Mouse (Mus musculus): Measurements from ENCODE around the gene Ap5z1. TPM values are rescaled to one million over a fixed set of nuclear protein-coding genes. Genes with fewer than 3 reads are reported as not detected.

Ap5z1 gene
- polyA plus RNA-seq (2012; ENCODE audit: insufficient read depth, low replicate concordance), result 26.2 and 36.4 TPM in 2 replicates

- peaks cover 8% of the 10 kb centered on the region for H3K9me3 ChIP-seq
- H3K4me3 ChIP-seq (replicated peaks), result peak within 1 kb of the TSS; percentile 95
- H3K27me3 ChIP-seq (replicated peaks), result no peaks in the 10 kb centered on the region
- H3K4me1 ChIP-seq, result peaks cover 41% of the 10 kb centered on the region
- TF ChIP-seq FLI1 (IDR thresholded peaks at IDR 0.05; ENCODE audit: low read length) (peak; percentile 86; the same call in 1 of the 2 replicates), GATA1 (IDR thresholded peaks at IDR 0.05; ENCODE audit: borderline replicate concordance, low read length) (no peak)
- peaks cover 64% of the 10 kb centered on the region for H3K36me3 ChIP-seq (replicated peaks; ENCODE audit: low read length)
Measured at GRCm38 (mm10) chr5:142463461-142464454, at the start of gene Ap5z1. Ap5z1 (plus strand) TSS chr5:142463944.

GRCm38 (mm10) chr5:142415401-142415800, 48.3 kb upstream of the Ap5z1 start:
- no peaks in the 10 kb centered on the region for H3K9me3 ChIP-seq
- H3K27me3 ChIP-seq (replicated peaks), result no peaks in the 10 kb centered on the region
- H3K36me3 ChIP-seq (replicated peaks; ENCODE audit: low read length), result peaks cover 66% of the 10 kb centered on the region
- TF ChIP-seq GATA1 (IDR thresholded peaks at IDR 0.05; ENCODE audit: borderline replicate concordance, low read length) (no peak), FLI1 (IDR thresholded peaks at IDR 0.05; ENCODE audit: low read length) (no peak)
- H3K4me3 ChIP-seq (replicated peaks), result no peak overlapping the region
- H3K4me1 ChIP-seq, result peaks cover 94% of the 10 kb centered on the region

- H3K9me3 ChIP-seq, result no peaks in the 10 kb centered on the region
- H3K36me3 ChIP-seq (replicated peaks; ENCODE audit: low read length), result peaks cover 66% of the 10 kb centered on the region
- peaks cover 94% of the 10 kb centered on the region for H3K4me1 ChIP-seq
- H3K27me3 ChIP-seq (replicated peaks), result no peaks in the 10 kb centered on the region
- TF ChIP-seq GATA1 (IDR thresholded peaks at IDR 0.05; ENCODE audit: borderline replicate concordance, low read length) (no peak), FLI1 (IDR thresholded peaks at IDR 0.05; ENCODE audit: low read length) (no peak)
- peak overlapping the region; percentile 46 for H3K4me3 ChIP-seq (replicated peaks)
Measured at GRCm38 (mm10) chr5:142416070-142416775, 47.5 kb upstream of the Ap5z1 start.

GRCm38 (mm10) chr5:142417104-142417503, 46.6 kb upstream of the Ap5z1 start:
- Histone ChIP-seq H3K36me3 (replicated peaks; ENCODE audit: low read length) (peaks cover 71% of the 10 kb centered on the region), H3K9me3 (no peaks in the 10 kb centered on the region), H3K4me3 (replicated peaks) (no peak overlapping the region), H3K4me1 (peaks cover 90% of the 10 kb centered on the region), H3K27me3 (replicated peaks) (no peaks in the 10 kb centered on the region)
- TF ChIP-seq FLI1 (IDR thresholded peaks at IDR 0.05; ENCODE audit: low read length), result no peak
- TF ChIP-seq GATA1 (IDR thresholded peaks at IDR 0.05; ENCODE audit: borderline replicate concordance, low read length), result no peak

GRCm38 (mm10) chr5:142417876-142418275, 45.9 kb upstream of the Ap5z1 start:
- Histone ChIP-seq H3K4me3 (replicated peaks) (no peak overlapping the region), H3K4me1 (peaks cover 83% of the 10 kb centered on the region), H3K36me3 (replicated peaks; ENCODE audit: low read length) (peaks cover 72% of the 10 kb centered on the region)

GRCm38 (mm10) chr5:142418419-142418818, 45.3 kb upstream of the Ap5z1 start:
- TF ChIP-seq FLI1 (IDR thresholded peaks at IDR 0.05; ENCODE audit: low read length) (no peak), GATA1 (IDR thresholded peaks at IDR 0.05; ENCODE audit: borderline replicate concordance, low read length) (no peak)
- Histone ChIP-seq H3K36me3 (replicated peaks; ENCODE audit: low read length) (peaks cover 78% of the 10 kb centered on the region), H3K4me1 (peaks cover 82% of the 10 kb centered on the region)

More at GRCm38 (mm10) chr5:142417876-142418275, 45.9 kb upstream of the Ap5z1 start:
- TF ChIP-seq GATA1 (IDR thresholded peaks at IDR 0.05; ENCODE audit: borderline replicate concordance, low read length), result no peak
- no peak for TF ChIP-seq FLI1 (IDR thresholded peaks at IDR 0.05; ENCODE audit: low read length)
- Histone ChIP-seq H3K27me3 (replicated peaks) (no peaks in the 10 kb centered on the region), H3K9me3 (no peaks in the 10 kb centered on the region)

GRCm38 (mm10) chr5:142420317-142420716, 43.4 kb upstream of the Ap5z1 start:
- no peaks in the 10 kb centered on the region for H3K9me3 ChIP-seq
- TF ChIP-seq FLI1 (IDR thresholded peaks at IDR 0.05; ENCODE audit: low read length), result no peak
- peaks cover 79% of the 10 kb centered on the region for H3K36me3 ChIP-seq (replicated peaks; ENCODE audit: low read length)
- H3K4me1 ChIP-seq, result peaks cover 82% of the 10 kb centered on the region
- H3K4me3 ChIP-seq (replicated peaks), result no peak overlapping the region
- no peaks in the 10 kb centered on the region for H3K27me3 ChIP-seq (replicated peaks)

More at GRCm38 (mm10) chr5:142418419-142418818, 45.3 kb upstream of the Ap5z1 start:
- no peak overlapping the region for H3K4me3 ChIP-seq (replicated peaks)
- no peaks in the 10 kb centered on the region for H3K9me3 ChIP-seq
- H3K27me3 ChIP-seq (replicated peaks), result no peaks in the 10 kb centered on the region

GRCm38 (mm10) chr5:142420920-142421319, 42.8 kb upstream of the Ap5z1 start:
- Histone ChIP-seq H3K4me1 (peaks cover 82% of the 10 kb centered on the region), H3K27me3 (replicated peaks) (no peaks in the 10 kb centered on the region), H3K9me3 (no peaks in the 10 kb centered on the region), H3K36me3 (replicated peaks; ENCODE audit: low read length) (peaks cover 84% of the 10 kb centered on the region), H3K4me3 (replicated peaks) (no peak overlapping the region)
- no peak for TF ChIP-seq FLI1 (IDR thresholded peaks at IDR 0.05; ENCODE audit: low read length)
- TF ChIP-seq GATA1 (IDR thresholded peaks at IDR 0.05; ENCODE audit: borderline replicate concordance, low read length), result no peak

GRCm38 (mm10) chr5:142421886-142422285, 41.9 kb upstream of the Ap5z1 start:
- Histone ChIP-seq H3K9me3 (no peaks in the 10 kb centered on the region), H3K4me1 (peaks cover 82% of the 10 kb centered on the region), H3K27me3 (replicated peaks) (no peaks in the 10 kb centered on the region), H3K36me3 (replicated peaks; ENCODE audit: low read length) (peaks cover 88% of the 10 kb centered on the region), H3K4me3 (replicated peaks) (no peak overlapping the region)
- no peak for TF ChIP-seq GATA1 (IDR thresholded peaks at IDR 0.05; ENCODE audit: borderline replicate concordance, low read length)
- no peak for TF ChIP-seq FLI1 (IDR thresholded peaks at IDR 0.05; ENCODE audit: low read length)
